Mouse (Mus musculus) hindbrain, embryonic 14.5 days (tissue): ENCODE measurements around the gene Pald1. TPM values are rescaled to one million over a fixed set of nuclear protein-coding genes. Genes with fewer than 3 reads are reported as not detected.

Source experiments
- ATAC-seq: fragments of 200-750 bp; cut with Nextera tagmentation; 2 replicates; pipeline ENCODE4 v1.8.0; 2017; ENCODE audit warnings: moderate number of reproducible peaks, mild to moderate bottlenecking, moderate TSS enrichment, moderate library complexity; ENCODE audit not compliant: low FRiP score
- DNase-seq: peaks from one replicate; pipeline ENCODE4 v3.0.0-alpha.2; 2015; ENCODE audit warnings: low spot score
- H3K27ac ChIP-seq: fragments of 300-500 bp; sonication (generic); 2 replicates; pipeline ENCODE4 v1.5.1; 2014; ENCODE audit warnings: mild to moderate bottlenecking, moderate library complexity
- H3K27me3 ChIP-seq: fragments of 300-500 bp; sonication (generic); 2 replicates; pipeline ENCODE4 v1.6.1; 2014; ENCODE audit warnings: mild to moderate bottlenecking, low read length, mixed read lengths; ENCODE audit not compliant: control insufficient read depth, insufficient read depth
- H3K36me3 ChIP-seq: fragments of 300-500 bp; sonication (generic); replicated peaks from 2 replicates; pipeline ENCODE4 v1.6.1; 2014; ENCODE audit not compliant: control insufficient read depth, insufficient read depth
- H3K4me1 ChIP-seq: fragments of 300-500 bp; sonication (generic); replicated peaks from 2 replicates; pipeline ENCODE4 v1.6.1; 2014; ENCODE audit warnings: antibody characterized with exemption, low read length, mixed read lengths; ENCODE audit not compliant: control insufficient read depth, insufficient read depth
- H3K4me2 ChIP-seq: fragments of 300-500 bp; sonication (generic); replicated peaks from 2 replicates; pipeline ENCODE4 v1.6.1; 2014; ENCODE audit warnings: mild to moderate bottlenecking, moderate library complexity
- H3K4me3 ChIP-seq: fragments of 300-500 bp; sonication (generic); replicated peaks from 2 replicates; pipeline ENCODE4 v1.5.1; 2014; ENCODE audit warnings: mild to moderate bottlenecking, low read length
- H3K9ac ChIP-seq: fragments of 300-500 bp; sonication (generic); 2 replicates; pipeline ENCODE4 v1.6.1; 2014
- H3K9me3 ChIP-seq: fragments of 300-500 bp; sonication (generic); 2 replicates; pipeline ENCODE4 v1.6.1; 2016; ENCODE audit warnings: low read length; ENCODE audit not compliant: control insufficient read depth
- WGBS: fragments of 180-500 bp; shearing (Covaris S2); extraction: QIAGEN DNeasy Blood & Tissue Kit; methylation state at CpG from one replicate; pipeline ENCODE4 v1.1.7; 2014; 5-methylcytosine and 5-hydroxymethylcytosine counted together
- polyA plus RNA-seq: library from polyadenylated mRNA; unstranded; fragments of >200 nt; fragmentation: Nextera tagmentation; extraction: Ambion mirVana; gene quantifications from 2 replicates; pipeline ENCODE4 v1.2.1, GENCODE M21; 2014

Gene Pald1
- polyA plus RNA-seq, 1 experiment from 2014 or later: 26.7 TPM

DNA sequence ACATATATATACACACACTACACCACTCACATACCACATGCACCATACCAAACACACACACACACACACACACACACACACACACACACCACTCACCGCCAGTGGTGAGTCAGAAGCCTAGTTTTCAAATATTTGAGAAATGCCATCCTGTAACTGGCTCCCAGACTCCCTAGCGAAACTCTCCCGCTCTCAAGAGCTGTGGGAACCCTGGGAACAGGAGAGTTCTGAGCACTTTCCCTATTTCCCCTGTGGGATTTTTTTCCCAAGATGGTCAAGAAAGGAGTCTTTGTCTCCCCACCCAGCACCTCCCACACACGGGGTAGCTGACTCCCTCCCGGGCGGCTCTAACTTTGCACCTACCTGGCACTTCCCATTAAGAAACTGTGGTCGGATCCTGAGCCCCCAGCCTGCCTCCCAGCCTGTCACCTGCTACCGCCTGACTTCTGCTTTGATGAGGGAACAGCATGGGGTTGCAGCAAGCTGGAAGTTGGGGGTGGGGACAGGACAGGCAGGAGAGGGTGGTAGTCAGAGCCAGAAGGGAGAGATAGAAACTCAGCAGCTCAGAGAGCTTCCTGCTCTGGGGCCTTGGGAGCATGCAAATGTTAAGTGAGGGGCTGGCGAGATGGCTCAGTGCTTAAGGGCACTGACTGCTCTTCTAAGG, 11.3 kb upstream of the Pald1 start:
- H3K27ac ChIP-seq: no peak overlapping the region; the same call in 1 of the 2 replicates

DNA sequence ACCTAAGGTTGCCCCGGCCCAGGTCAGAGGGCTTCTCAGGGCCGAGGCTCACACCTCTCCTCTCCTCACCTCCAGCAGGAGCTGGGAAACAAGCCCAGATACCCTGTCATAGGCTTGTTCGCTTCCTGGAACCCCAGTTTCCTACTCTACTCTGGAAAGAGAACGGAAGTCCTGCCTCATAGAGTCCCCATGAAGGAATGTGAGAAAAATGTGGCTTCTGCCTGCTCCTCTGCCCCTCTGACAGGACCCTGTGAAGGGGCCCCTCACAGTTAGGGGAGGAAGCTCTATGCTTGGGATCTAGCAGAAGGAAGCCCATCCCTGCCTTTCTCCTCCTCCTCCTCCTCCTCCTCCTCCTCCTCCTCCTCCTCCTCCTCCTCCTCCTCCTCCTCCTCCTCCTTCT, 9.3 kb upstream of the Pald1 start:
- Histone ChIP-seq H3K27me3 (no peaks in the 10 kb centered on the region), H3K27ac (no peak overlapping the region), H3K9me3 (no peaks in the 10 kb centered on the region), H3K36me3 (no peaks in the 10 kb centered on the region), H3K4me2 (no peak overlapping the region), H3K4me3 (no peak overlapping the region), H3K4me1 (no peaks in the 10 kb centered on the region), H3K9ac (no peak overlapping the region)
- DNase-seq: no peak
- 60% methylated on average over 4 of the region's 4 CpGs for WGBS
- ATAC-seq: no peak

More for the DNA sequence above, 11.3 kb upstream of the Pald1 start:
- H3K4me2 ChIP-seq: no peak overlapping the region
- no peak overlapping the region for H3K9ac ChIP-seq
- H3K36me3 ChIP-seq: no peaks in the 10 kb centered on the region
- no peak overlapping the region for H3K4me3 ChIP-seq
- H3K4me1 ChIP-seq: no peaks in the 10 kb centered on the region
- no peaks in the 10 kb centered on the region for H3K9me3 ChIP-seq
- DNase-seq (no peak), ATAC-seq (no peak)
- 27% methylated on average over 9 of the region's 9 CpGs for WGBS
- H3K27me3 ChIP-seq: no peaks in the 10 kb centered on the region

DNA sequence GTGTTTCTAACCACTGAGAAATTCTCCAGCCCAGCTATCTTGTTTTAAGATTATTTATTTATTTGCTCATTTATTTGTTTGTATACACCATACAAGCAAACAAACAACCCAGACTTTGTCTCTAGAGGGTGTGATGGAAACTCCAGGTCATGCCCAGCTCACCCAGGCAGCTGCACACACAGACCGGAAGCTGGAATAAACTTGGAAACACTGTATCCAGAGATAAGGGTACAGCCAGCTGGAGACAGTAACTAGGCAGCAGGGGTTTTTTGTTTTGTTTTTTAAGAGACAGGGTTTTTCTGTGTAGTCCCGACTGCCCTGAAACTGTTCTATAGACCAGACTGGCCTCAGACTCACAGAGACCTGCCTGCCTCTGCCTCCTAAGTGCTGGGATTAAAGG, 6.8 kb upstream of the Pald1 start:
- Histone ChIP-seq H3K4me3 (no peak overlapping the region), H3K36me3 (no peaks in the 10 kb centered on the region), H3K9me3 (no peaks in the 10 kb centered on the region), H3K27me3 (no peaks in the 10 kb centered on the region), H3K4me2 (no peak overlapping the region), H3K9ac (no peak overlapping the region), H3K27ac (no peak overlapping the region), H3K4me1 (no peaks in the 10 kb centered on the region)
- DNase-seq: no peak
- 60% methylated on average over 2 of the region's 2 CpGs for WGBS
- no peak for ATAC-seq

GRCm38 (mm10) chr10:61389020-61389419, 5.7 kb upstream of the Pald1 start:
- peaks cover 3% of the 10 kb centered on the region for H3K4me1 ChIP-seq
- peak; percentile 87 for ATAC-seq
- no peak for DNase-seq
- H3K27ac ChIP-seq: no peak overlapping the region
- 4% methylated on average over 5 of the region's 5 CpGs for WGBS
- H3K36me3 ChIP-seq: no peaks in the 10 kb centered on the region
- H3K4me2 ChIP-seq: no peak overlapping the region
- no peak overlapping the region for H3K9ac ChIP-seq
- H3K27me3 ChIP-seq: no peaks in the 10 kb centered on the region
- H3K4me3 ChIP-seq: no peak overlapping the region
- H3K9me3 ChIP-seq: no peaks in the 10 kb centered on the region

- no peak for DNase-seq
- peaks cover 20% of the 10 kb centered on the region for H3K4me1 ChIP-seq
- no peaks in the 10 kb centered on the region for H3K9me3 ChIP-seq
- 74% methylated on average over 6 of the region's 6 CpGs for WGBS
- no peak for ATAC-seq
- H3K4me3 ChIP-seq: no peak overlapping the region
- no peaks in the 10 kb centered on the region for H3K27me3 ChIP-seq
- no peak overlapping the region for H3K9ac ChIP-seq
- H3K27ac ChIP-seq: no peak overlapping the region
- H3K4me2 ChIP-seq: no peak overlapping the region
- no peaks in the 10 kb centered on the region for H3K36me3 ChIP-seq
Observed at GRCm38 (mm10) chr10:61386284-61386683, 3.0 kb upstream of the Pald1 start.

GRCm38 (mm10) chr10:61385174-61385573, 1.8 kb upstream of the Pald1 start:
- ATAC-seq: no peak
- H3K9me3 ChIP-seq: no peaks in the 10 kb centered on the region
- 77% methylated on average over 6 of the region's 6 CpGs for WGBS

DNA sequence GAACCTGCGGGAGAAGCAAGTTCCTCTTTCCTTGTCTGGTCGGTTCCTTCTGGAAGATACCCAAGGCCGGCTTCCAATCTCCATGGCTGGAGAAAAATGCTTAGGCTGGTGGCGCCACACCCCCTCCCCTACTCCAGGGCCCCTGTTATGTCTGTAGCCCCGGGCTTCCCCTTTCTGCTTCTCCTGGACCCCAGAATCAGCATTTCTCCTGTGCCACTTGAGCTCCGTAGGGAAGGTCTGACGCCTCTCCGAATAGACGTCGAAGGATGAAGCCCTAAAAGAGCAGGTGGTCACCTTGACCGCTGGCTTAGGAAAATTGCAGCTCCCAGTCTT, 351 bp upstream of the Pald1 start:
- 2% methylated on average over 11 of the region's 11 CpGs for WGBS
- Histone ChIP-seq H3K4me3 (peak overlapping the region; percentile 60), H3K36me3 (no peaks in the 10 kb centered on the region), H3K27me3 (no peaks in the 10 kb centered on the region), H3K27ac (peak overlapping the region; percentile 45; the same call in 1 of the 2 replicates), H3K9me3 (no peaks in the 10 kb centered on the region), H3K4me2 (peak overlapping the region; percentile 76), H3K4me1 (peaks cover 36% of the 10 kb centered on the region), H3K9ac (peak overlapping the region; percentile 71)
- DNase-seq (no peak), ATAC-seq (peak; percentile 25)

More at GRCm38 (mm10) chr10:61385174-61385573, 1.8 kb upstream of the Pald1 start:
- peaks cover 21% of the 10 kb centered on the region for H3K4me1 ChIP-seq
- DNase-seq: no peak
- H3K9ac ChIP-seq: no peak overlapping the region
- no peaks in the 10 kb centered on the region for H3K27me3 ChIP-seq
- no peaks in the 10 kb centered on the region for H3K36me3 ChIP-seq
- no peak overlapping the region for H3K27ac ChIP-seq
- no peak overlapping the region for H3K4me3 ChIP-seq
- H3K4me2 ChIP-seq: no peak overlapping the region

GRCm38 (mm10) chr10:61382281-61382731, 1.0 kb downstream of the Pald1 start:
- Histone ChIP-seq H3K4me1 (peaks cover 37% of the 10 kb centered on the region), H3K27ac (0 out of 2 replicates have a peak overlapping the region, but pooled peaks have one; percentile 45), H3K9me3 (no peaks in the 10 kb centered on the region), H3K36me3 (no peaks in the 10 kb centered on the region), H3K27me3 (no peaks in the 10 kb centered on the region), H3K4me2 (peak overlapping the region; percentile 76), H3K9ac (peak overlapping the region; percentile 71), H3K4me3 (peak overlapping the region; percentile 60)
- ATAC-seq (peak; percentile 32; the same call in 1 of the 2 replicates), DNase-seq (no peak)
- WGBS: 2% methylated on average over 8 of the region's 8 CpGs

- Histone ChIP-seq H3K4me1 (peaks cover 37% of the 10 kb centered on the region), H3K9ac (peak overlapping the region; percentile 71; the same call in 1 of the 2 replicates)
Observed at GRCm38 (mm10) chr10:61381823-61382222, 1.5 kb downstream of the Pald1 start.

More at GRCm38 (mm10) chr10:61381823-61382222, 1.5 kb downstream of the Pald1 start:
- Histone ChIP-seq H3K36me3 (no peaks in the 10 kb centered on the region), H3K4me3 (peak overlapping the region; percentile 60), H3K4me2 (peak overlapping the region; percentile 76), H3K27ac (no peak overlapping the region), H3K9me3 (no peaks in the 10 kb centered on the region), H3K27me3 (no peaks in the 10 kb centered on the region)
- no peak for ATAC-seq
- DNase-seq: no peak
- WGBS: 11% methylated on average over 8 of the region's 8 CpGs
